Mouse (Mus musculus): Measurements from ENCODE around the gene Oma1.

GRCm38 (mm10) chr4:103395905-103396304 lies 82.3 kb downstream of the Oma1 start:
- no peak for TF ChIP-seq POLR2A (IDR thresholded peaks at IDR 0.05; ENCODE audit: insufficient read length, low read depth)
- no peak for TF ChIP-seq MYOG (IDR thresholded peaks at IDR 0.05; ENCODE audit: control insufficient read depth in 1 of 3, insufficient read depth in 1 of 3, insufficient read length in 2 of 3, low read depth in 2 of 3)
- no peak for TF ChIP-seq TCF12 (IDR thresholded peaks at IDR 0.05; ENCODE audit: insufficient read depth, poor library complexity, severe bottlenecking)
- TF ChIP-seq SRF (IDR thresholded peaks at IDR 0.05; ENCODE audit: control insufficient read depth, insufficient read length, low read depth) = no peak
- TF ChIP-seq MAX (IDR thresholded peaks at IDR 0.05; ENCODE audit: low read depth) = no peak
- no peak for TF ChIP-seq E2F4 (IDR thresholded peaks at IDR 0.05; ENCODE audit: insufficient read depth)
- no peak for TF ChIP-seq USF1 (IDR thresholded peaks at IDR 0.05; ENCODE audit: low read depth)
- TF ChIP-seq CEBPB (IDR thresholded peaks at IDR 0.05; ENCODE audit: insufficient read depth, poor library complexity, severe bottlenecking) = no peak

Data from myocyte (in vitro differentiated cells).